Mouse (Mus musculus): Measurements from ENCODE around the gene Enpp7.

DNA sequence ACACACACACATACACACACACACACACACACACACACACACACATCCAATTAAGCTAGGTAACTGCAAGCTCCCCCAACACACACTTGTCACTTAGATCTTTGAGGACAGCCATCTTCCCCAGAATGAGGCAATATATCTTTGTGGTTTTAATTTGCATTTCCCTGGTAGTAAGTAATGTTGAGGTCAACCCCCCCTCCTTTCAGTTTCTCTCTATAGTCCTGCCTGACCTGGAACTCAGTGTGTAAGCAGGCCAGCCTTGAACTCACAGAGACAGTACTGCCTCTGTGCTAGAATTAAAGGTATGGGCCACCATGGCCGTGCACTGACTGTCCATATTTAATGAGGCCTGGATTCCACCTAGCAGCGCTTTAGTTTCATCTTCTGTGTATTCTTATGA, 7.6 kb upstream of the Enpp7 start:
- no peak for TF ChIP-seq FLI1 (IDR thresholded peaks at IDR 0.05; ENCODE audit: low read length)
- TF ChIP-seq GATA1 (IDR thresholded peaks at IDR 0.05; ENCODE audit: borderline replicate concordance, low read length) = no peak
